Mouse (Mus musculus): ENCODE measurements around the gene Tubb4b.

- TF ChIP-seq CTCF (IDR thresholded peaks at IDR 0.05; ENCODE audit: borderline replicate concordance, extremely low read depth, insufficient read depth, insufficient read length) = no peak
- no peak for TF ChIP-seq POLR2A (IDR thresholded peaks at IDR 0.05; ENCODE audit: borderline replicate concordance, extremely low read depth, insufficient read depth, insufficient read length, poor library complexity, severe bottlenecking)
Observed at GRCm38 (mm10) chr2:25187841-25188240, 36.7 kb downstream of the Tubb4b start.
